Mouse (Mus musculus): ENCODE data around the gene F9. TPM values are rescaled to one million over a fixed set of nuclear protein-coding genes. Genes with fewer than 3 reads are reported as not detected.

Gene F9
- polyA plus RNA-seq, 1 experiment from 2014 or later: not detected

Other genes with a start within 250 kb of the F9 start
- gene Mcf2, start 179.6 kb downstream of the F9 start, polyA plus RNA-seq (2015; fragmentation: Nextera tagmentation; extraction: Ambion mirVana): 2.3 TPM in 2 replicates